Mouse (Mus musculus) thymus, adult 2 months (tissue): ENCODE results near the gene Map4k5. TPM values are rescaled to one million over a fixed set of nuclear protein-coding genes. Genes with fewer than 3 reads are reported as not detected.

Experiments used
- DNase-seq: peaks from one replicate; pipeline ENCODE4 v3.0.0; 2021
- H3K27ac ChIP-seq: fragments of 200-500 bp; 2 replicates; pipeline ENCODE4 v1.5.1; 2012; ENCODE audit warnings: low read length, control low read depth; ENCODE audit not compliant: control insufficient read depth, insufficient read depth
- H3K27me3 ChIP-seq: fragments of 200-500 bp; 2 replicates; pipeline ENCODE4 v1.6.1; 2012; ENCODE audit warnings: mild to moderate bottlenecking, low read length, moderate library complexity, mixed read lengths; ENCODE audit not compliant: control insufficient read depth, insufficient read depth
- H3K36me3 ChIP-seq: fragments of 200-500 bp; 2 replicates; pipeline ENCODE4 v1.6.1; 2012; ENCODE audit warnings: mild to moderate bottlenecking, low read length, moderate library complexity; ENCODE audit not compliant: control insufficient read depth, insufficient read depth
- H3K4me1 ChIP-seq: fragments of 200-500 bp; replicated peaks from 2 replicates; pipeline ENCODE4 v1.6.1; 2012; ENCODE audit warnings: low read length; ENCODE audit not compliant: control insufficient read depth, insufficient read depth
- H3K4me3 ChIP-seq: fragments of 200-500 bp; 2 replicates; pipeline ENCODE4 v1.5.1; 2012; ENCODE audit warnings: mild to moderate bottlenecking, low read length, control low read depth, moderate library complexity; ENCODE audit not compliant: control insufficient read depth, insufficient read depth
- CTCF ChIP-seq: fragments of 200-500 bp; IDR thresholded peaks from 2 replicates; pipeline ENCODE4 v1.5.1; 2012; ENCODE audit warnings: mild to moderate bottlenecking, control low read depth, low read length, moderate library complexity, borderline replicate concordance; ENCODE audit not compliant: control insufficient read depth, poor library complexity, insufficient read depth; ENCODE audit errors: extremely low read depth
- POLR2A ChIP-seq: fragments of 200-500 bp; IDR thresholded peaks from 2 replicates; pipeline ENCODE4 v1.6.1; 2012; ENCODE audit warnings: mild to moderate bottlenecking, low read length, control low read depth, moderate library complexity; ENCODE audit not compliant: control insufficient read depth, poor library complexity, insufficient read depth; ENCODE audit errors: extremely low read depth
- WGBS: fragments of 180-500 bp; shearing (Covaris S2); methylation state at CpG from one replicate; pipeline ENCODE4 v1.1.7; 2018; 5-methylcytosine and 5-hydroxymethylcytosine counted together
- polyA plus RNA-seq: library from polyadenylated mRNA; depleted of rRNA; stranded (reverse); fragments of >200 nt; gene quantifications from 2 replicates; pipeline ENCODE4 v1.2.3, GENCODE M21; 2012; rRNA removed

Map4k5 gene
- polyA plus RNA-seq, 1 experiment, result 11.3 TPM

- Histone ChIP-seq H3K36me3 (no peaks in the 10 kb centered on the region), H3K27me3 (no peaks in the 10 kb centered on the region; the same call in 1 of the 2 replicates), H3K4me3 (no peak overlapping the region), H3K4me1 (peaks cover 2% of the 10 kb centered on the region; the same call in 1 of the 2 replicates), H3K27ac (no peak overlapping the region)
- 31% methylated on average over 22 of the region's 22 CpGs for WGBS
- no peak for TF ChIP-seq POLR2A
- DNase-seq, result no peak
These were observed 134.5 kb downstream of the Map4k5 start for GRCm38 (mm10) chr12:69758221-69759185.

- Histone ChIP-seq H3K4me3 (no peak overlapping the region), H3K4me1 (peaks cover 2% of the 10 kb centered on the region; the same call in 1 of the 2 replicates)
These were observed 135.4 kb downstream of the Map4k5 start for GRCm38 (mm10) chr12:69757418-69758141.

GRCm38 (mm10) chr12:69756015-69756414 lies 137.0 kb downstream of the Map4k5 start:
- Histone ChIP-seq H3K36me3 (no peaks in the 10 kb centered on the region), H3K4me3 (no peak overlapping the region), H3K27me3 (no peaks in the 10 kb centered on the region; the same call in 1 of the 2 replicates), H3K27ac (no peak overlapping the region), H3K4me1 (peaks cover 2% of the 10 kb centered on the region; the same call in 1 of the 2 replicates)
- no peak for DNase-seq
- TF ChIP-seq CTCF (no peak), POLR2A (no peak)
- 90% methylated on average over 5 of the region's 5 CpGs for WGBS

More at GRCm38 (mm10) chr12:69757418-69758141, 135.4 kb downstream of the Map4k5 start:
- peak; percentile 71 for DNase-seq
- H3K27me3 ChIP-seq, result no peaks in the 10 kb centered on the region; the same call in 1 of the 2 replicates
- 22% methylated on average over 22 of the region's 22 CpGs for WGBS
- H3K36me3 ChIP-seq, result no peaks in the 10 kb centered on the region
- H3K27ac ChIP-seq, result no peak overlapping the region
- peak; percentile 84; the same call in 1 of the 2 replicates for TF ChIP-seq CTCF
- no peak for TF ChIP-seq POLR2A

- Histone ChIP-seq H3K27me3 (no peaks in the 10 kb centered on the region; the same call in 1 of the 2 replicates), H3K4me3 (no peak overlapping the region), H3K36me3 (no peaks in the 10 kb centered on the region), H3K27ac (no peak overlapping the region), H3K4me1 (peaks cover 2% of the 10 kb centered on the region; the same call in 1 of the 2 replicates)
- TF ChIP-seq CTCF (no peak), POLR2A (no peak)
- DNase-seq, result no peak
- 79% methylated on average over 5 of the region's 5 CpGs for WGBS
These were observed 139.1 kb downstream of the Map4k5 start for GRCm38 (mm10) chr12:69753936-69754335.

Other genes starting within 250 kb of the Map4k5 start
- gene Sos2, start 211.3 kb downstream of the Map4k5 start, polyA plus RNA-seq, result 17.8 and 18.0 TPM in 2 replicates
- gene L2hgdh, start 168.3 kb downstream of the Map4k5 start, polyA plus RNA-seq, result 4.0 and 5.0 TPM in 2 replicates
- gene Atp5s, start 168.2 kb downstream of the Map4k5 start, polyA plus RNA-seq, result 13.3 and 14.4 TPM in 2 replicates
- 2.5 TPM in 2 replicates for gene Cdkl1, start 101.9 kb downstream of the Map4k5 start, polyA plus RNA-seq
- gene Atl1, start 586 bp downstream of the Map4k5 start, polyA plus RNA-seq, result 0.75 and 0.91 TPM in 2 replicates
- gene Sav1, start 93.8 kb upstream of the Map4k5 start, polyA plus RNA-seq, result 22.2 and 23.7 TPM in 2 replicates
- gene Nin, start 220.5 kb upstream of the Map4k5 start, polyA plus RNA-seq, result 21.8 and 32.2 TPM in 2 replicates